Mouse (Mus musculus): ENCODE measurements around the gene Ralgps2.

The Ralgps2 gene

GRCm38 (mm10) chr1:156939251-156940141 lies at the start of gene Ralgps2:
Gene Ralgps2 (minus strand): TSS chr1:156939626.
- peak; percentile 40 for DNase-seq (ENCODE audit: extremely low read depth, low read depth)

GRCm38 (mm10) chr1:156987576-156987975 lies 48.1 kb upstream of the Ralgps2 start:
- peak; percentile 35 for DNase-seq (ENCODE audit: extremely low read depth, low read depth)

- DNase-seq (ENCODE audit: extremely low read depth, low read depth) = peak; percentile 26
Observed at GRCm38 (mm10) chr1:156986641-156987345, 47.4 kb upstream of the Ralgps2 start.

- peak; percentile 36 for DNase-seq (ENCODE audit: extremely low read depth, low read depth)
Observed at GRCm38 (mm10) chr1:156985657-156986640, 46.5 kb upstream of the Ralgps2 start.

- DNase-seq (ENCODE audit: extremely low read depth, low read depth) = no peak
Observed at GRCm38 (mm10) chr1:156983009-156983870, 43.8 kb upstream of the Ralgps2 start.

- peak; percentile 75 for DNase-seq (ENCODE audit: extremely low read depth, low read depth)
Observed at GRCm38 (mm10) chr1:156981975-156982374, 42.5 kb upstream of the Ralgps2 start.

- DNase-seq (ENCODE audit: extremely low read depth, low read depth) = no peak
Observed at GRCm38 (mm10) chr1:156979722-156980121, 40.3 kb upstream of the Ralgps2 start.

GRCm38 (mm10) chr1:156978656-156979055 lies 39.2 kb upstream of the Ralgps2 start:
- no peak for DNase-seq (ENCODE audit: extremely low read depth, low read depth)

- no peak for DNase-seq (ENCODE audit: extremely low read depth, low read depth)
Observed at GRCm38 (mm10) chr1:156973857-156974256, 34.4 kb upstream of the Ralgps2 start.

- no peak for DNase-seq (ENCODE audit: extremely low read depth, low read depth)
Observed at GRCm38 (mm10) chr1:156972391-156972790, 33.0 kb upstream of the Ralgps2 start.

- DNase-seq (ENCODE audit: extremely low read depth, low read depth) = no peak
Observed at GRCm38 (mm10) chr1:156971206-156971811, 31.9 kb upstream of the Ralgps2 start.

GRCm38 (mm10) chr1:156970641-156971040 lies 31.2 kb upstream of the Ralgps2 start:
- no peak for DNase-seq (ENCODE audit: extremely low read depth, low read depth)

- no peak for DNase-seq (ENCODE audit: extremely low read depth, low read depth)
Observed at GRCm38 (mm10) chr1:156968107-156968506, 28.7 kb upstream of the Ralgps2 start.

- DNase-seq (ENCODE audit: extremely low read depth, low read depth) = no peak
Observed at GRCm38 (mm10) chr1:156964586-156964932, 25.1 kb upstream of the Ralgps2 start.

- DNase-seq (ENCODE audit: extremely low read depth, low read depth) = no peak
Observed at GRCm38 (mm10) chr1:156963871-156964585, 24.6 kb upstream of the Ralgps2 start.

GRCm38 (mm10) chr1:156961481-156962265 lies 22.2 kb upstream of the Ralgps2 start:
- no peak for DNase-seq (ENCODE audit: extremely low read depth, low read depth)

GRCm38 (mm10) chr1:156959004-156959403 lies 19.6 kb upstream of the Ralgps2 start:
- no peak for DNase-seq (ENCODE audit: extremely low read depth, low read depth)

GRCm38 (mm10) chr1:156957360-156957759 lies 17.9 kb upstream of the Ralgps2 start:
- DNase-seq (ENCODE audit: extremely low read depth, low read depth) = no peak

Data from MEL-GATA-1-ER (cell line).